Mouse (Mus musculus) megakaryocyte-erythroid progenitor cell, adult 5-6 weeks (primary cell): ENCODE data around the gene Phactr1. TPM values are rescaled to one million over a fixed set of nuclear protein-coding genes. Genes with fewer than 3 reads are reported as not detected.
"Not testable (repeated sequence)": the region's sequence is repeated elsewhere in the genome, so short reads cannot be mapped to it uniquely, and the experiment has no call there.

Experiments used
- ATAC-seq: replicated peaks from 2 replicates; pipeline ENCODE4 v1.8.0; 2016; ENCODE audit warnings: mild to moderate bottlenecking, inconsistent platforms; ENCODE audit not compliant: severe bottlenecking, poor library complexity, low FRiP score, low TSS enrichment
- total RNA-seq, 2 experiments: library from RNA; stranded (forward) in 1 of 2; stranded (reverse) in 1 of 2; fragments of 200-1000, 215-1000 nt in 1 of 2; fragments of >200 nt in 1 of 2; fragmentation: Nextera tagmentation in 1 of 2; gene quantifications; 2 replicates each; pipeline ENCODE4 v1.2.3; 2014 to 2017

The Phactr1 gene
- total RNA-seq, 2 experiments from 2014 or later: 0.47 TPM; not detected in 1

- no peak for ATAC-seq
Observed at GRCm38 (mm10) chr13:42915081-42915480, 234.7 kb downstream of the Phactr1 start.

DNA sequence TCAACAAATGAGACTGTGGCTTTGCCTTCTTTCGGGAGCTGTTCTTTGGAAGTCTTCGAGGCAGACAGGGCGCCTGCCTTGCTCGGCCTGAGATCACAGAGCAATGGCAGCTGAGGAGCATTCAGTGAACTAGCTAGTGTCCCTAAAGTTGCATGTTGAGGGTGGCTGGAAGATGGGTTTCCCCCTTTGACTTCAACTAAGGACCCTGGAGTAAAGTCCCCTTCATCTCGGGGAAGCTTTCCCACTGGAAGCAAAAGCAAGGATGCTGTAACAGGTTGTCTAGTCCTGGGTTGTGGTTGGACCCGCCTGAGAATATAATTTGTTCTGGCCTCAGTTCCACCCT, 235.4 kb downstream of the Phactr1 start:
- no peak for ATAC-seq

- no peak for ATAC-seq
Observed at GRCm38 (mm10) chr13:42916194-42917033, 236.0 kb downstream of the Phactr1 start.

GRCm38 (mm10) chr13:42917251-42917650, 236.8 kb downstream of the Phactr1 start:
- ATAC-seq: no peak

GRCm38 (mm10) chr13:42920062-42920461, 239.6 kb downstream of the Phactr1 start:
- no peak for ATAC-seq

- no peak for ATAC-seq
Observed at GRCm38 (mm10) chr13:42921769-42922450, 241.5 kb downstream of the Phactr1 start.

DNA sequence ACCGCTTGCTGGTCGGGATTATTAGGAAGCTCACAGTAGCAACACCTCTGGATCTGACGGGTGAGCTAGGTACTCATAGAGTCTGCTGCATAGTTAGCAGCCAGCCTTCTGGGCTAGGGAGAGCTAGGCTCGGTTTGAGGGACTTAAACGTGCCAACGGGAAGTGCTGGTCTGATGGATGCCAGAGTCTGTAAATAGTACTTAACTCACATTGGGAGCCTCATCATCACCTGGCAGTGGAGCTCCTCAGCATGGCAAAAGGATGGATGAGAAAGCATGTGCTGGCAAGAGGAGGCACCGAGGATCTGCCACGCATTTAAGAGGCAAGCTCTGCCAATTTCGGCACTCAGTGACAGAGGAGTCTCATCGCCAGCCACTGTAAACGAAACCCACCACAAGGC, 247.4 kb downstream of the Phactr1 start:
- ATAC-seq: no peak

- no peak for ATAC-seq
Observed at GRCm38 (mm10) chr13:42929529-42930235, 249.3 kb downstream of the Phactr1 start.

GRCm38 (mm10) chr13:42932046-42932445, 251.6 kb downstream of the Phactr1 start:
- ATAC-seq: no peak

DNA sequence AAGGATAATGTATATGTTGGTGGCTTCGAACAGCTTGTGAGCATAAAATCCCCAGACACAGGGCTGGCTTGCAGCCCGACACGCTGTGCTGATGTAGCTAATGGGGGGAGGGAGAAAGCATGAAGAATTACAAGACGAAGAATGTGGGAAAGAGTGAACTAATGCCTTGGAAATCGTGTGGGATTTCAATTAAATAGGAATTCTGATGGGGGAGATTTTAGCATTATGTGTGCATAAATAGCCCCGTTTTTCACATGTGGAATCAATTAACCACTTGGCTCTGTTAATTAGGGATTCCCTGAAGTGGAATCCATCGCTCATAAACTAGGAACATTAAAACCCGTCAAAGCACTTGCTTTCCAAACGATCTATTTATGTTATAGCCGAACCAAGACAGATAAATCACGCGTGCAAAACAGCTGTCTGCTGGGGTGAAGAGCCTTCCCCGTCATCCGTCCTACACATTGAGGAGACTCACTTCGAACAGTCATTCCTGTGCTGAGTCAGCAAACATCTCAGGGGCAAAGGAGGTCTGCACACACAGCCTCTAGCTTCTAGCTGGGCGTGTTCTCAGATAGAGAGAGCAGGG, 254.2 kb downstream of the Phactr1 start:
- ATAC-seq: no peak

DNA sequence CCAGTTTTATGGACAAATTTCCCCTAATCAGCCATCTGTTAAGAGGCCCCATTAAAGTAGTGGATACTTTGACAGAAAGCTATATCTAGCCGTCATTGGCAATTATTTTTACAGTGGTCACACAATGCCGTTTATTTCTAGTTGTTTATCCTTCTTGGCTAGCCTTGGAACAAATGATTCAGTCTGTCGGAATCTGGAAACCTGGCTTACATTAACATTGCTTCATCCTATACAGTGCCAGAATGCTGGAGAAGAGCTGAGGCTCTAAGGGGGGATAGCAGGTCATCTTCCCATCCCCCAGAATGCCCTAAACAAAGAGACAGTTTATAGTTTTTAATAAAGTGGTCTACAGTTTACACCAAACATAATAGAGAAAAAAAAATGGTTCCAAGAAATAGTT, 257.4 kb downstream of the Phactr1 start:
- no peak for ATAC-seq

GRCm38 (mm10) chr13:42938346-42938745, 257.9 kb downstream of the Phactr1 start:
- no peak for ATAC-seq

GRCm38 (mm10) chr13:42940271-42940670, 259.8 kb downstream of the Phactr1 start:
- no peak for ATAC-seq

DNA sequence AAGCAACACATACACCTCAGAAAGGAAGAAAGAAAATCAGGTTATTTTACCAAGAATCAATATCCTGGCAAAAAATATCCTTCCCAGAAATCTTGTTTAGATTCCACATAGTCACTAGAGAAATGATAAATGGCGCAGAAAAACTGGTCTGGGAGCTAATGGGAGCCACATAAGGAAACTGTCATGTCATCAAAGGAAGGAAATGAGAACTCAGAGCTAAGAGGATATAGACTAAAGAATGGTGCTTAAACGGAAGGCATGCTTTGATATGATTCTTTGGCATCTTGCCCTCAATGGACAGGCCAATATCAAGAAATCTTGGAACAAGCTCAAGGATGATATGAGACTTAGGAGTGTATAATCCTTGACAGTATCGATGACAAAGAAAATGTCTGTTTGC, 263.7 kb downstream of the Phactr1 start:
- no peak for ATAC-seq

DNA sequence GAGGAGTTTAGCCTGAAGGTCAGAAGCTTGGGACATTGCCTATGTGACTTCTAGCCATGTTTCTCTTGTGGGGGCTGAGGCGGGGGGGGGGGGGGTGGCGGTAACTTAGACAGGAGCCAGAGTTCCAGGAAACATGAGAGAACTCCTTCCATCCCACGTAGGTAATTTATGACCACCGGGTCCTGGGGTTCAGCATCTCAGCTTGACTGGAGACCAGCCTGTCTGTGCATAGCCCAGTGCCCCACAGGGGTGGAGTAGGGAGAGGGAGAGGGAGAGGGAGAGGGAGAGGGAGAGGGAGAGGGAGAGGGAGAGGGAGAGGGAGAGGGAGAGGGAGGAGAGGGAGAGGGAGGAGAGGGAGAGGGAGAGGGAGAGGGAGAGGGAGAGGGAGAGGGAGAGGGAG, 264.8 kb downstream of the Phactr1 start:
- ATAC-seq: not testable (repeated sequence)

DNA sequence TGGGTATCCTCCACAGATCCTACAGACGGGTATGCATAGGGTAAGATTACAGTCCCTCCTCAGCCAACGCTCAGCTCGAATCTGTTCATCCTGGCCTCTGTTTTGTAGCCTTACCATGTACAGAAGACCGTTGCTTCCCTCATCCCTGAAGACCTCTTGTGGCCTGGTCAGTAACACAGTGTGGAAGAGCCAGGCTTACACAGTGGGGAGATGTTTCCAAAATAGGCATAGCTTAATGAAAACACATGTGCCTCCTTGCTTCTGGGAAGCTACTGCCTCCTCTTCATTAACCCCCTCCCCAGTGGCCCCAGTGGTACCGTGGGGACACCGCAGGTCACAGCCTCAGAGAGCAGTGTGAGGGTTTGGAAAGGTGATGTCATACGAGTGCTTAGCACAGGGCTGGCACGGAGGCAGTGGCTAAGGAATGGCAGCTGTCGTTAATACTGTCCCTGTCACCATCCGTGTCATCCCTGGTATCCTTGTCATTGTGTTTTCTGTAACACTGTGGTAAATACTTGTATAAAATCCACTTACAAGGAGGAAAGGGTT, 268.4 kb downstream of the Phactr1 start:
- ATAC-seq: no peak

GRCm38 (mm10) chr13:42949336-42949735, 268.9 kb downstream of the Phactr1 start:
- ATAC-seq: no peak

DNA sequence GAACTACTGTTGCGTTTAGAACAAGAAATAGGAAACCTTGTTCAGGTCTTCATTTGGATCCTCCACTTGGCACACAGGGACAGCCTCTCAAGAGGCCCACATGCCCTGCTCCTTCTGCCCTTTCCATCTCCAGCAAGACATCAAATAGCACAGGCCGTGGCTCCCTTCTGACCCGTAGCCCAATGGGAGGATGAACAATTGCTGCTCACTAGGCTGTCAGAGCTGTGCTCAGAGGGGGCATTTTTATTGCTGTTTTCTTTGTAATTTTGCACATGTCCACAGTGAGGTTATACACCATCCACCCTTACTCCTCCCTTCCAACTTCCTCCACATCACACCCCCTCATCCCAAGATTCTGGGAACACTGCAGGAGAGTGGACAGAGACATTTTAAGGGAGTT, 269.6 kb downstream of the Phactr1 start:
- no peak for ATAC-seq

- ATAC-seq: no peak
Observed at GRCm38 (mm10) chr13:42952037-42952721, 271.8 kb downstream of the Phactr1 start.
